Comparison of ENCODE assay signal across 26 mouse cellular contexts in genomic region chr1:33898373-33898772, GRCm38 (mm10). TPM values are rescaled to one million over a fixed set of nuclear protein-coding genes. Genes with fewer than 3 reads are reported as not detected.
DNase-seq lines count a peak whose midpoint lies in the region; ATAC-seq and TF ChIP-seq lines count a peak whose summit lies in the region.
"Had no signal": no experiment of that assay in that cellular context is flagged by ENCODE, and none has a peak within 500 bp of the region (broad histone marks: within the 10 kb centered on the region; RNA-seq: fewer than 3 reads in every experiment).

No protein-coding gene starts in this region.

- H3K27me3 ChIP-seq in lung, postnatal 0 days (replicated peaks; ENCODE audit: insufficient read depth, low read length) = no peaks in the 10 kb centered on the region
- no peaks in the 10 kb centered on the region for H3K27me3 ChIP-seq in embryonic facial prominence, embryonic 10.5 days (replicated peaks; ENCODE audit: low read depth, poor library complexity, severe bottlenecking)
- H3K27me3 ChIP-seq: forebrain, embryonic 13.5 days; hindbrain, embryonic 13.5 days; intestine, embryonic 15.5 days had no signal

- H3K9ac ChIP-seq in lung, postnatal 0 days (replicated peaks; ENCODE audit: low read depth) = no peak overlapping the region
- H3K9ac ChIP-seq: forebrain, embryonic 13.5 days; hindbrain, embryonic 13.5 days; intestine, embryonic 15.5 days had no signal

- H3K4me3 ChIP-seq in lung, postnatal 0 days (ENCODE audit: low read depth, low read length) = no peak overlapping the region
- H3K4me3 ChIP-seq in embryonic facial prominence, embryonic 10.5 days = no peak overlapping the region
- H3K4me3 ChIP-seq: forebrain, embryonic 10.5 days; forebrain, embryonic 13.5 days; hindbrain, embryonic 10.5 days; hindbrain, embryonic 13.5 days; intestine, embryonic 15.5 days had no signal

- WGBS in lung, postnatal 0 days = 85% methylated on average over 6 of the region's 6 CpGs
- WGBS in embryonic facial prominence, embryonic 10.5 days = 80% methylated on average over 6 of the region's 6 CpGs

- DNase-seq in lung, postnatal 0 days (ENCODE audit: low spot score) = peak; percentile 12
- no peak for DNase-seq in lung, postnatal 10 days
- DNase-seq in testis, postnatal 10 days (ENCODE audit: low spot score) = peak; percentile 22
- DNase-seq in testis, postnatal 14 days (ENCODE audit: low spot score) = no peak
- DNase-seq in embryonic facial prominence, embryonic 10.5 days (ENCODE audit: low spot score) = peak; percentile 6
- no peak for DNase-seq in left cerebral cortex, postnatal 4 days
- DNase-seq in heart, postnatal 14 days = no peak
- DNase-seq: adrenal gland, postnatal 10 days; adrenal gland, postnatal 36 days; cerebellum, adult 11 months; cerebellum, adult 8-10 months; cerebellum, postnatal 10 days; gastrocnemius, postnatal 10 days; gastrocnemius, postnatal 36 days; heart, adult 11 months; heart, postnatal 36 days had no signal

- TF ChIP-seq EP300 in lung, postnatal 0 days (IDR thresholded peaks at IDR 0.05) = no peak

- H3K4me1 ChIP-seq in lung, postnatal 0 days (ENCODE audit: insufficient read depth, low read depth, low read length) = no peaks in the 10 kb centered on the region
- peaks cover 5% of the 10 kb centered on the region for H3K4me1 ChIP-seq in embryonic facial prominence, embryonic 10.5 days
- H3K4me1 ChIP-seq: forebrain, embryonic 10.5 days; forebrain, embryonic 13.5 days; hindbrain, embryonic 10.5 days; hindbrain, embryonic 13.5 days; intestine, embryonic 15.5 days had no signal

- ATAC-seq in lung, postnatal 0 days = no peak
- ATAC-seq in megakaryocyte progenitor cell, adult 5-6 weeks (replicated peaks; ENCODE audit: poor library complexity) = peak; percentile 46
- ATAC-seq: CD4-positive, CD25-positive, alpha-beta regulatory T cell, adult 4 months; forebrain, embryonic 13.5 days; forebrain, embryonic 16.5 days; hindbrain, embryonic 16.5 days; intestine, embryonic 15.5 days had no signal

- no peaks in the 10 kb centered on the region for H3K36me3 ChIP-seq in lung, postnatal 0 days (ENCODE audit: insufficient read depth, low read length)
- H3K36me3 ChIP-seq in embryonic facial prominence, embryonic 10.5 days (replicated peaks) = no peaks in the 10 kb centered on the region
- H3K36me3 ChIP-seq: forebrain, embryonic 10.5 days; hindbrain, embryonic 10.5 days; hindbrain, embryonic 13.5 days; intestine, embryonic 15.5 days had no signal

- no peak for TF ChIP-seq CTCF in lung, postnatal 0 days (IDR thresholded peaks at IDR 0.05)

- no peak overlapping the region for H3K27ac ChIP-seq in lung, postnatal 0 days (ENCODE audit: low read length)
- no peak overlapping the region for H3K27ac ChIP-seq in embryonic facial prominence, embryonic 10.5 days (replicated peaks)
- H3K27ac ChIP-seq: forebrain, embryonic 10.5 days; forebrain, embryonic 13.5 days; hindbrain, embryonic 10.5 days; hindbrain, embryonic 13.5 days; intestine, embryonic 15.5 days had no signal

- intact Hi-C loops in left cerebral cortex, postnatal 4 days (cut with DNase I) = no loop called here
- intact Hi-C loops in heart, postnatal 14 days (cut with DNase I) = no loop called here

- no peak overlapping the region for H3K4me2 ChIP-seq in lung, postnatal 0 days (replicated peaks; ENCODE audit: low read depth, low read length)
- H3K4me2 ChIP-seq: forebrain, embryonic 13.5 days; heart, embryonic 11.5 days; hindbrain, embryonic 13.5 days; intestine, embryonic 15.5 days had no signal

- no peaks in the 10 kb centered on the region for H3K9me3 ChIP-seq in lung, postnatal 0 days (ENCODE audit: low read length)
- no peaks in the 10 kb centered on the region for H3K9me3 ChIP-seq in embryonic facial prominence, embryonic 10.5 days
- H3K9me3 ChIP-seq: forebrain, embryonic 10.5 days; forebrain, embryonic 13.5 days; hindbrain, embryonic 10.5 days; hindbrain, embryonic 13.5 days; intestine, embryonic 15.5 days had no signal

RNA-seq across cellular contexts. Expression of gene Bend6, which starts 9.2 kb away (rescaled TPM):
- polyA plus RNA-seq in lung, postnatal 0 days (2015; fragmentation: Nextera tagmentation; extraction: Ambion mirVana) = 0.45 and 0.63 TPM in 2 replicates
- polyA plus RNA-seq in embryonic facial prominence, embryonic 10.5 days (2016; fragmentation: Nextera tagmentation; extraction: Ambion mirVana) = 1.3 and 2.2 TPM in 2 replicates
- total RNA-seq in megakaryocyte progenitor cell, adult 5-6 weeks (2015) = not detected in 2 replicates
- not detected in 2 replicates for total RNA-seq in megakaryocyte progenitor cell, adult 5-6 weeks (2017)
- 100 to 1,000 TPM; 159 to 164 TPM for total RNA-seq in left cerebral cortex, postnatal 4 days (2021)
- 1 to 10 TPM; 2.2 to 2.7 TPM for total RNA-seq in heart, postnatal 14 days (2021)

RNA-seq across cellular contexts. Expression of gene Dst, which starts 9.7 kb away (rescaled TPM):
- polyA plus RNA-seq in lung, postnatal 0 days (2015; fragmentation: Nextera tagmentation; extraction: Ambion mirVana) = 18.1 and 19.8 TPM in 2 replicates
- polyA plus RNA-seq in embryonic facial prominence, embryonic 10.5 days (2016; fragmentation: Nextera tagmentation; extraction: Ambion mirVana) = 17.3 and 17.4 TPM in 2 replicates
- 0.51 and 3.2 TPM in 2 replicates for total RNA-seq in megakaryocyte progenitor cell, adult 5-6 weeks (2015)
- 1.3 and 5.4 TPM in 2 replicates for total RNA-seq in megakaryocyte progenitor cell, adult 5-6 weeks (2017)
- total RNA-seq in left cerebral cortex, postnatal 4 days (2021) = 100 to 1,000 TPM; 282 TPM
- 100 to 1,000 TPM; 317 TPM for total RNA-seq in heart, postnatal 14 days (2021)

Comparison
In these comparisons a context has a peak if more than half of its experiments do, and no peak if none do; other contexts are left out.
1. DNase-seq: peak in lung, postnatal 0 days (single experiment), testis, postnatal 10 days (single experiment) and embryonic facial prominence, embryonic 10.5 days (single experiment); none in lung, postnatal 10 days (single experiment), testis, postnatal 14 days (single experiment), left cerebral cortex, postnatal 4 days (single experiment) and heart, postnatal 14 days (0 of 2).
2. RNA of gene Bend6, which starts 9.2 kb away (total RNA-seq): 159 to 164 TPM in left cerebral cortex, postnatal 4 days; 2.2 to 2.7 TPM in heart, postnatal 14 days and not detected in megakaryocyte progenitor cell, adult 5-6 weeks; every median in the first group is over 10 times any median in the second.
3. RNA of gene Dst, which starts 9.7 kb away (total RNA-seq): 317 TPM in heart, postnatal 14 days and 282 TPM in left cerebral cortex, postnatal 4 days; 0.51 to 5.4 TPM in megakaryocyte progenitor cell, adult 5-6 weeks; every median in the first group is over 10 times any median in the second.